Mouse (Mus musculus) cerebellum, adult 9-10 months (tissue): ENCODE data around the gene Olfr1354.
"Not testable (repeated sequence)": the region's sequence is repeated elsewhere in the genome, so short reads cannot be mapped to it uniquely, and the experiment has no call there.

Experiments used
- DNase-seq: peaks from one replicate; pipeline ENCODE4 v3.0.0; 2022

The Olfr1354 gene

DNA sequence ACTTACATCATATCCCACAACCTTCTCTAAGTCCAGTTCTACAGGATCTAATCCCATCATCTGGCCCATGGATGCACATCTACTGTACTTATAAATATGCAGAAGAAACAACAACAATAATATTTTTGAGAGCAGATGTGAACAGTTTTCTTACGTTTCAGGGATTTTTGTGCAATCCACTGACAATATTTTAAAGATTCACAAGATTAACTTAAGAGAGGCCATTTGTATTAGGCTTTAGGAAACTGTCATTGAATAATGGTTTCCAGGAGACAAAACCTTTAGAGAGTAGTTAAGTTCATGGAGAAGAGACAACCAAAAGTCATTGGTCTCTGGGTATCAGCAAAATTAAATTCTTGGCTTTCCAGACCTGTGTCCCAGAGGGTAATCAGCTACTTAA lies at the start of gene Olfr1354:
TSS of gene Olfr1354 (plus strand) at position 301 of the 400 bp plus-strand sequence.
- not testable (repeated sequence) for DNase-seq

DNA sequence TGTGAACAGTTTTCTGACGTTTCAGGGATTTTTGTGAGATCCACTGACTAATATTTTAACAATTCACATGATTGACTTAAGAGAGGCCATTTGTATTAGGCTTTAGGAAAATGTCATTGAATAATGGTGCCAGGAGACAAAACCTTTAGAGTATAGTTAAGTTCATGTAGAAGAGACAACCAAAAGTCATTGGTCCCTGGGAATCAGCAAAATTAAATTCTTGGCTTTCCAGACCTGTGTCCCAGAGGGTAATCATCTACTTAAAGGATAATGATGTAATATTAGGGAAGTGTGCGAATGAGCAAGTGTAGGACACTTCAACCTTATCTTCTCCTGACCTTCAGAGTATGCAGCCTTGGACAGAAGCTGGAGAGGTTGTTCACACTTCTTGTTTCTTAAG lies 37.7 kb upstream of the Olfr1354 start, which contains the start of gene Olfr1355:
TSS of gene Olfr1355 (plus strand) at position 301 of the 400 bp plus-strand sequence.
- no peak for DNase-seq

GRCm38 (mm10) chr10:78950336-78950735 lies 37.4 kb downstream of the Olfr1354 start, which contains the start of gene Olfr8:
TSS of gene Olfr8 (plus strand) at chr10:78950636.
- DNase-seq = not testable (repeated sequence)

DNA sequence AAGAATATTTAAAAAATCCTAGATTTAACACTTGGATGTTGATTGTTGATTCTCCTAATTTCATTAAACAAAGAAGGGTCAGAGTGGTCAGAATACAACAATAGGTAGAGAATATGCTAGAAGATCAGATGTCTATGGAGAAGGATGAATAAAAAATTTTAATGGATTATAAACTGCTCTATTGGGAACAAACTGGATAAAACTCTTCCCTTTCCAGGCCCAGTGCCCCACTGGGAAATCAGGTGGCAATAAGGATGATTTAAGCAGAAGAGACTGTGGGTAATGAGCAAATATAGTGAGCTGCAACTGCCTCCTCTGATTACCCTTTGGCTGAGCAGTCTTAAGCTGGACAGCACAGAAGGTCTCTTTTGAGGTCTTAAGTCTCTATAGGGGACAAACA lies 50.0 kb downstream of the Olfr1354 start, which contains the start of gene Olfr1353:
TSS of gene Olfr1353 (plus strand) at position 301 of the 400 bp plus-strand sequence.
- not testable (repeated sequence) for DNase-seq
